9 mouse cellular contexts compared by ENCODE assay signal in the genomic region with DNA sequence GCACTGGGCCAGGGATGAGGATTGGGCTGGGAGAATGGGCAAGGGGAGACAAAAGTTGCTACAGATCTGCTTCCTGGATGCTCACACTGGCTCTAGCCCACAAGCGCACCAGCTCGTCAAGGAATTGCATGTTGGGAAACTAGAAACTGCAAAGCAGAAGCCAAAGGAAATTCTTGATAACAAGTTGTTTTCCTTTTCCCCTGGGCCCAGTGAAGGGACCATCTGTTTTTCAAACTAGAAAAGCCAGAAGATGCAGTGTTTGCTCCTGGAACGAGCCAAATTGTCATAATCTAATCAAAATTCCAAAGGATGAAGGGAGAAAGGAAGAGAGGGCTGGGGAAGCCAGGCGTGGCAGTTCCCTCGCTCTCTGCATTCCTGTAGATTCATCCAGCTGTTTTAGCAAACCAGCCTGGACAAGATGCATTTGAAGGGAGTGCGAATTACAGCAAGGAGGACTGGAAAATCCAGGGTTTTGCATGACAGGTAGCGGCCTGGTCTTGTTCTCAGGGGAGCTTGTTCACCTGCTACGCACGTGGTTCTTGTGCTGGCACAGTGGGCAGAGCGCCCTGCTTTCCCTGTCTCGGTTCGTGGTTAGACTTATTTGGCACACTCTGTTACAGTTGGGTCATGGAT.
DNase-seq lines count a peak whose midpoint lies in the region; ATAC-seq and TF ChIP-seq lines count a peak whose summit lies in the region.
"Had no signal": no experiment of that assay in that cellular context is flagged by ENCODE, and none has a peak within 500 bp of the region (broad histone marks: within the 10 kb centered on the region; RNA-seq: fewer than 3 reads in every experiment).

No protein-coding gene starts in this region.

- no peaks in the 10 kb centered on the region for H3K36me3 ChIP-seq in neural tube, embryonic 11.5 days (ENCODE audit: control insufficient read depth, insufficient read depth, low read length)
- H3K36me3 ChIP-seq in forebrain, embryonic 11.5 days (ENCODE audit: control insufficient read depth, insufficient read depth, low read length) = no peaks in the 10 kb centered on the region
- no peaks in the 10 kb centered on the region for H3K36me3 ChIP-seq in hindbrain, embryonic 14.5 days (replicated peaks; ENCODE audit: control insufficient read depth, insufficient read depth)
- H3K36me3 ChIP-seq in midbrain, postnatal 0 days (ENCODE audit: insufficient read depth, low read length) = no peaks in the 10 kb centered on the region

- no peak overlapping the region for H3K9ac ChIP-seq in neural tube, embryonic 11.5 days (ENCODE audit: low read length)
- H3K9ac ChIP-seq in forebrain, embryonic 11.5 days (ENCODE audit: low read length) = 0 out of 2 replicates have a peak overlapping the region, but pooled peaks have one; percentile 18
- H3K9ac ChIP-seq in hindbrain, embryonic 14.5 days = peak overlapping the region; percentile 24; the same call in 1 of the 2 replicates
- H3K9ac ChIP-seq in midbrain, postnatal 0 days (replicated peaks; ENCODE audit: low read length, poor library complexity, severe bottlenecking) = no peak overlapping the region

- no peaks in the 10 kb centered on the region for H3K27me3 ChIP-seq in neural tube, embryonic 11.5 days (ENCODE audit: control insufficient read depth, insufficient read depth, low read length)
- H3K27me3 ChIP-seq in forebrain, embryonic 11.5 days (ENCODE audit: control insufficient read depth, insufficient read depth, low read length) = no peaks in the 10 kb centered on the region
- no peaks in the 10 kb centered on the region for H3K27me3 ChIP-seq in hindbrain, embryonic 14.5 days (ENCODE audit: control insufficient read depth, insufficient read depth, low read length)
- H3K27me3 ChIP-seq in midbrain, postnatal 0 days (ENCODE audit: insufficient read depth, low read length) = no peaks in the 10 kb centered on the region

- TF ChIP-seq CTCF in midbrain, postnatal 0 days (IDR thresholded peaks at IDR 0.05) = no peak

- H3K4me1 ChIP-seq in neural tube, embryonic 11.5 days (ENCODE audit: control insufficient read depth, insufficient read depth, low read length) = peaks cover 16% of the 10 kb centered on the region
- H3K4me1 ChIP-seq in forebrain, embryonic 11.5 days (replicated peaks; ENCODE audit: control insufficient read depth, insufficient read depth, low read length) = peaks cover 23% of the 10 kb centered on the region; the same call in 1 of the 2 replicates
- H3K4me1 ChIP-seq in hindbrain, embryonic 14.5 days (replicated peaks; ENCODE audit: control insufficient read depth, insufficient read depth, low read length) = peaks cover 33% of the 10 kb centered on the region
- peaks cover 8% of the 10 kb centered on the region for H3K4me1 ChIP-seq in midbrain, postnatal 0 days (ENCODE audit: insufficient read depth, low read length)

- no peak for ATAC-seq in neural tube, embryonic 11.5 days (ENCODE audit: insufficient read depth, low FRiP score, low TSS enrichment)
- no peak for ATAC-seq in forebrain, embryonic 11.5 days (replicated peaks; ENCODE audit: low FRiP score)
- ATAC-seq in hindbrain, embryonic 14.5 days (ENCODE audit: low FRiP score) = no peak
- no peak for ATAC-seq in midbrain, postnatal 0 days (ENCODE audit: low FRiP score)
- no peak for ATAC-seq in megakaryocyte, adult 5-6 weeks (ENCODE audit: poor library complexity, severe bottlenecking)

- no peak overlapping the region for H3K4me3 ChIP-seq in neural tube, embryonic 11.5 days (ENCODE audit: low read depth, low read length)
- no peak overlapping the region for H3K4me3 ChIP-seq in forebrain, embryonic 11.5 days (ENCODE audit: low read depth, low read length)
- H3K4me3 ChIP-seq in hindbrain, embryonic 14.5 days (replicated peaks; ENCODE audit: low read length) = no peak overlapping the region
- H3K4me3 ChIP-seq in midbrain, postnatal 0 days (ENCODE audit: low read depth, low read length) = no peak overlapping the region
- H3K4me3 ChIP-seq: megakaryocyte, embryonic 14.5 days had no signal

- H3K27ac ChIP-seq in neural tube, embryonic 11.5 days (ENCODE audit: low read depth, low read length) = no peak overlapping the region; the same call in 1 of the 2 replicates
- peak overlapping the region; percentile 66 for H3K27ac ChIP-seq in forebrain, embryonic 11.5 days (ENCODE audit: low read depth, low read length)
- H3K27ac ChIP-seq in hindbrain, embryonic 14.5 days = peak overlapping the region; percentile 84
- peak overlapping the region; percentile 38; the same call in 1 of the 2 replicates for H3K27ac ChIP-seq in midbrain, postnatal 0 days (ENCODE audit: low read depth, low read length)

- H3K4me2 ChIP-seq in neural tube, embryonic 11.5 days (ENCODE audit: low read depth) = no peak overlapping the region
- H3K4me2 ChIP-seq in forebrain, embryonic 11.5 days (ENCODE audit: low read depth, low read length, severe bottlenecking) = no peak overlapping the region
- H3K4me2 ChIP-seq in hindbrain, embryonic 14.5 days (replicated peaks) = peak overlapping the region; percentile 13; the same call in 1 of the 2 replicates
- H3K4me2 ChIP-seq in midbrain, postnatal 0 days (ENCODE audit: low read depth, low read length, poor library complexity, severe bottlenecking) = no peak overlapping the region

- peak; percentile 15 for DNase-seq in neural tube, embryonic 11.5 days (ENCODE audit: low spot score)
- no peak for DNase-seq in neural tube, embryonic 10.5 days (ENCODE audit: extremely low spot score, low spot score)
- no peak for DNase-seq in forebrain, embryonic 11.5 days (ENCODE audit: low spot score)
- no peak for DNase-seq in hindbrain, embryonic 14.5 days (ENCODE audit: low spot score)
- peak; percentile 30 for DNase-seq in midbrain, postnatal 0 days (ENCODE audit: low spot score)
- DNase-seq in ovary, adult 18-20 months (ENCODE audit: low spot score) = no peak
- DNase-seq in right cerebral cortex, postnatal 36 days (ENCODE audit: low spot score in 2 of 2) = no peak

- no peaks in the 10 kb centered on the region for H3K9me3 ChIP-seq in neural tube, embryonic 11.5 days (ENCODE audit: control insufficient read depth, low read length)
- no peaks in the 10 kb centered on the region for H3K9me3 ChIP-seq in forebrain, embryonic 11.5 days (ENCODE audit: control insufficient read depth, low read length)
- H3K9me3 ChIP-seq in hindbrain, embryonic 14.5 days (ENCODE audit: control insufficient read depth, low read length) = no peaks in the 10 kb centered on the region
- no peaks in the 10 kb centered on the region for H3K9me3 ChIP-seq in midbrain, postnatal 0 days (ENCODE audit: low read length)
- H3K9me3 ChIP-seq: megakaryocyte, embryonic 14.5 days had no signal

- 71% methylated on average over 12 of the region's 12 CpGs for WGBS in neural tube, embryonic 11.5 days
- 61% methylated on average over 12 of the region's 12 CpGs for WGBS in forebrain, embryonic 11.5 days
- 52% methylated on average over 12 of the region's 12 CpGs for WGBS in hindbrain, embryonic 14.5 days
- WGBS in midbrain, postnatal 0 days = 42% methylated on average over 12 of the region's 12 CpGs

Comparison
In these comparisons a context has a peak if more than half of its experiments do, and no peak if none do; other contexts are left out.
1. DNase-seq: peak in neural tube, embryonic 11.5 days (single experiment) and midbrain, postnatal 0 days (single experiment); none in neural tube, embryonic 10.5 days (single experiment), forebrain, embryonic 11.5 days (single experiment), hindbrain, embryonic 14.5 days (single experiment), ovary, adult 18-20 months (single experiment) and right cerebral cortex, postnatal 36 days (0 of 2).
2. H3K9ac ChIP-seq: peak in forebrain, embryonic 11.5 days (single experiment) and hindbrain, embryonic 14.5 days (single experiment); none in neural tube, embryonic 11.5 days (single experiment) and midbrain, postnatal 0 days (single experiment).